Mouse (Mus musculus) thymus, postnatal 0 days (tissue): ENCODE measurements around the gene Fam178b. TPM values are rescaled to one million over a fixed set of nuclear protein-coding genes. Genes with fewer than 3 reads are reported as not detected.

ENCODE experiments used
- DNase-seq: peaks from one replicate; pipeline ENCODE4 v3.0.0-alpha.2; 2015; ENCODE audit warnings: low spot score
- microRNA-seq: library from miRNA; unstranded; fragments of <30 nt; microRNA quantifications from one replicate; pipeline ENCODE4, GENCODE M21; 2016; ENCODE audit warnings: borderline number of aligned reads
- polyA plus RNA-seq: library from polyadenylated mRNA; unstranded; fragments of >200 nt; fragmentation: Nextera tagmentation; extraction: Ambion mirVana; gene quantifications from 2 replicates; pipeline ENCODE4 v1.2.1, GENCODE M21; 2015

Fam178b gene
- polyA plus RNA-seq, 1 experiment from 2014 or later, result 0.52 TPM

GRCm38 (mm10) chr1:36526903-36527302, 156.1 kb downstream of the Fam178b start:
- DNase-seq, result no peak

- DNase-seq, result no peak
Measured at GRCm38 (mm10) chr1:36525774-36526173, 157.2 kb downstream of the Fam178b start.

GRCm38 (mm10) chr1:36524058-36524457, 158.9 kb downstream of the Fam178b start:
- DNase-seq, result no peak

GRCm38 (mm10) chr1:36523332-36524013, 159.5 kb downstream of the Fam178b start:
- no peak for DNase-seq

- no peak for DNase-seq
Measured at GRCm38 (mm10) chr1:36522210-36522609, 160.8 kb downstream of the Fam178b start.

- DNase-seq, result no peak
Measured at GRCm38 (mm10) chr1:36519626-36520025, 163.4 kb downstream of the Fam178b start.

GRCm38 (mm10) chr1:36518259-36518658, 164.7 kb downstream of the Fam178b start:
- no peak for DNase-seq

- peak; percentile 13 for DNase-seq
Measured at GRCm38 (mm10) chr1:36513718-36514117, 169.3 kb downstream of the Fam178b start.

- DNase-seq, result no peak
Measured at GRCm38 (mm10) chr1:36513310-36513709, 169.7 kb downstream of the Fam178b start.

GRCm38 (mm10) chr1:36512966-36513280, 170.1 kb downstream of the Fam178b start:
- DNase-seq, result no peak

Small RNA genes lying within 50 kb of the gene (microRNA-seq; reads per million reads assigned to microRNA genes)
- not detected for gene Gm24133

Other genes with a start within 250 kb of the Fam178b start
- gene Lman2l, start 237.9 kb downstream of the Fam178b start, polyA plus RNA-seq, result 51.3 and 52.1 TPM in 2 replicates
- gene Cnnm4, start 211.6 kb downstream of the Fam178b start, polyA plus RNA-seq, result 12.3 and 13.7 TPM in 2 replicates
- 3.3 and 3.8 TPM in 2 replicates for gene Cnnm3, start 171.3 kb downstream of the Fam178b start, polyA plus RNA-seq
- gene Ankrd23, start 146.3 kb downstream of the Fam178b start, polyA plus RNA-seq, result 10.0 and 12.0 TPM in 2 replicates
- gene Gm42417, start 143.8 kb downstream of the Fam178b start, polyA plus RNA-seq, result 0.26 and 0.60 TPM in 2 replicates
- gene Ankrd39, start 135.7 kb downstream of the Fam178b start, polyA plus RNA-seq, result 20.0 and 22.7 TPM in 2 replicates
- 5.5 and 6.0 TPM in 2 replicates for gene Sema4c, start 124.8 kb downstream of the Fam178b start, polyA plus RNA-seq
- 679 and 701 TPM in 2 replicates for gene Cox5b, start 8.3 kb upstream of the Fam178b start, polyA plus RNA-seq
- gene 4933424G06Rik, start 27.0 kb upstream of the Fam178b start, polyA plus RNA-seq, result 0.13 TPM in 1 of 2 replicates, not detected in the other
- 59.3 and 62.0 TPM in 2 replicates for gene Actr1b, start 31.2 kb upstream of the Fam178b start, polyA plus RNA-seq
- gene Zap70, start 78.6 kb upstream of the Fam178b start, polyA plus RNA-seq, result 118 and 123 TPM in 2 replicates